Mouse (Mus musculus) hindbrain, embryonic 16.5 days (tissue): ENCODE measurements around the gene Schip1. TPM values are rescaled to one million over a fixed set of nuclear protein-coding genes. Genes with fewer than 3 reads are reported as not detected.
A peak's percentile ranks its signal among the peaks of the same experiment; 100 is the strongest.

ENCODE experiments used
- ATAC-seq: fragments of 200-750 bp; cut with Nextera tagmentation; 2 replicates; pipeline ENCODE4 v1.8.0; 2017; ENCODE audit warnings: moderate TSS enrichment, moderate library complexity
- H3K27ac ChIP-seq: fragments of 300-500 bp; sonication (generic); 2 replicates; pipeline ENCODE4 v1.5.1; 2014; ENCODE audit warnings: low read depth, mild to moderate bottlenecking, control low read depth, low read length, moderate library complexity
- H3K27me3 ChIP-seq: fragments of 300-500 bp; sonication (generic); replicated peaks from 2 replicates; pipeline ENCODE4 v1.6.1; 2014; ENCODE audit warnings: low read length; ENCODE audit not compliant: control insufficient read depth, insufficient read depth
- H3K36me3 ChIP-seq: fragments of 300-500 bp; sonication (generic); 2 replicates; pipeline ENCODE4 v1.6.1; 2014; ENCODE audit warnings: mild to moderate bottlenecking, low read length, moderate library complexity, mixed read lengths; ENCODE audit not compliant: control insufficient read depth, insufficient read depth
- H3K4me1 ChIP-seq: fragments of 300-500 bp; sonication (generic); 2 replicates; pipeline ENCODE4 v1.6.1; 2014; ENCODE audit warnings: low read depth, low read length; ENCODE audit not compliant: control insufficient read depth, insufficient read depth
- H3K4me2 ChIP-seq: fragments of 300-500 bp; sonication (generic); 2 replicates; pipeline ENCODE4 v1.6.1; 2014; ENCODE audit warnings: mild to moderate bottlenecking, low read length, control low read depth, moderate library complexity
- H3K4me3 ChIP-seq: fragments of 300-500 bp; sonication (generic); 2 replicates; pipeline ENCODE4 v1.5.1; 2014; ENCODE audit warnings: mild to moderate bottlenecking, low read length, control low read depth, moderate library complexity
- H3K9ac ChIP-seq: fragments of 300-500 bp; sonication (generic); 2 replicates; pipeline ENCODE4 v1.6.1; 2014; ENCODE audit warnings: low read depth, mild to moderate bottlenecking, control low read depth, low read length, moderate library complexity
- H3K9me3 ChIP-seq: fragments of 300-500 bp; sonication (generic); 2 replicates; pipeline ENCODE4 v1.6.1; 2014; ENCODE audit warnings: mild to moderate bottlenecking, low read length, moderate library complexity; ENCODE audit not compliant: control insufficient read depth
- WGBS: fragments of 180-500 bp; shearing (Covaris S2); extraction: QIAGEN DNeasy Blood & Tissue Kit; methylation state at CpG from one replicate; pipeline ENCODE4 v1.1.7; 2014; 5-methylcytosine and 5-hydroxymethylcytosine counted together
- polyA plus RNA-seq: library from polyadenylated mRNA; unstranded; fragments of >200 nt; fragmentation: Nextera tagmentation; extraction: Ambion mirVana; gene quantifications from 2 replicates; pipeline ENCODE4 v1.2.1, GENCODE M21; 2015

The Schip1 gene
- polyA plus RNA-seq, 1 experiment from 2014 or later, result 157 TPM

GRCm38 (mm10) chr3:68243239-68243638 is 178.6 kb downstream of the Schip1 start:
- no peak for ATAC-seq
- Histone ChIP-seq H3K36me3 (no peaks in the 10 kb centered on the region), H3K27me3 (no peaks in the 10 kb centered on the region), H3K4me1 (no peaks in the 10 kb centered on the region; the same call in 1 of the 2 replicates), H3K27ac (no peak overlapping the region), H3K9ac (no peak overlapping the region), H3K9me3 (no peaks in the 10 kb centered on the region), H3K4me3 (no peak overlapping the region), H3K4me2 (no peak overlapping the region)
- 75% methylated on average over 3 of the region's 3 CpGs for WGBS

DNA sequence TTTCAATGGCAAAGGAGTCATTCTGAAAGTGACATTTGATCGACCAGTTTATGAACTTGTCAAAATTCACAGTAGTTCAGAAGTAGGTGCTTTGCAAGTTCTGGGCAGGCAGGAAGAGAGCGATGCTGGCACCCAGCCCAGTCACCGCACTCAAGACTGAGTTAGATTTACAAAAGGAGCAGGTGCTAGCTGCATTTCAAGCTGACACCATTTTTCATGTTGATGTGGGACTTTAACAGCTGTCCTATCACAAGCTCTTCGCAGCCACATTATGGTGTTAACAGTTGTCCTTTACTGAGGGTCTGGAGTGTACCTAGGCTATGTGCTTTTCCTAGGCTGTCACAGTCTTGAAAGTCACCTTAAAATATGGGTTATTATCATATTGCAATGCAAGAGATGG is 181.6 kb downstream of the Schip1 start:
- no peak for ATAC-seq
- Histone ChIP-seq H3K4me1 (no peaks in the 10 kb centered on the region; the same call in 1 of the 2 replicates), H3K36me3 (no peaks in the 10 kb centered on the region), H3K9ac (no peak overlapping the region), H3K27me3 (no peaks in the 10 kb centered on the region), H3K27ac (no peak overlapping the region), H3K4me3 (no peak overlapping the region), H3K4me2 (no peak overlapping the region), H3K9me3 (no peaks in the 10 kb centered on the region)
- 57% methylated on average over 4 of the region's 4 CpGs for WGBS

- H3K27me3 ChIP-seq, result no peaks in the 10 kb centered on the region
- H3K9ac ChIP-seq, result no peak overlapping the region
- no peak overlapping the region for H3K4me3 ChIP-seq
- no peaks in the 10 kb centered on the region for H3K9me3 ChIP-seq
- WGBS, result 61% methylated on average over 2 of the region's 2 CpGs
- no peak overlapping the region for H3K4me2 ChIP-seq
- H3K4me1 ChIP-seq, result no peaks in the 10 kb centered on the region; the same call in 1 of the 2 replicates
- ATAC-seq, result no peak
- no peaks in the 10 kb centered on the region for H3K36me3 ChIP-seq
- no peak overlapping the region for H3K27ac ChIP-seq
These were observed 186.0 kb downstream of the Schip1 start for GRCm38 (mm10) chr3:68250589-68250988.

GRCm38 (mm10) chr3:68252335-68252734 is 187.7 kb downstream of the Schip1 start:
- Histone ChIP-seq H3K36me3 (no peaks in the 10 kb centered on the region), H3K4me2 (no peak overlapping the region), H3K4me3 (no peak overlapping the region), H3K9me3 (no peaks in the 10 kb centered on the region), H3K27me3 (no peaks in the 10 kb centered on the region), H3K4me1 (no peaks in the 10 kb centered on the region), H3K27ac (no peak overlapping the region), H3K9ac (no peak overlapping the region)
- 57% methylated on average over 1 of the region's 1 CpGs for whole genome bisulfite sequencing
- ATAC-seq, result no peak

DNA sequence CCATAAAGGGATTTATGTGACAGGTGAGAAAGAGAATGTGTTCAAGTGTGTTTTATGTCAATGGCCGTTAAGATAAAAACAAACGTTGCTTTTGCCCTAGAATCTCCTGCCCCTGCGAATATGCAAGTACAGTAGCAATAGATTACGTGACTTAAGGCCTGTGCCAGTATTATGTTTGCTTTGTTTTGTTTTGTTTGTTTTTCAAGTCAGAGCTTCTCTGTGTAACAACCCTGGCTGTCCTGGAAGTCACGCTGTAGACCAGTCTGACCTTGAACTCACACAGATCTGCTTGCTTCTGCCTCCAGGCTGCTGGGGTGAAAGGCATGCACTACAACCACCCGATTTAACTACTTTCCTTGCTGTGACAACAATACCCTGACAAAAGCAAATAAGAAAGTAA is 197.7 kb downstream of the Schip1 start:
- Histone ChIP-seq H3K4me2 (no peak overlapping the region), H3K9me3 (no peaks in the 10 kb centered on the region), H3K27ac (no peak overlapping the region), H3K4me1 (no peaks in the 10 kb centered on the region), H3K9ac (no peak overlapping the region), H3K27me3 (no peaks in the 10 kb centered on the region), H3K36me3 (no peaks in the 10 kb centered on the region), H3K4me3 (no peak overlapping the region)
- no peak for ATAC-seq
- 75% methylated on average over 6 of the region's 6 CpGs for WGBS

DNA sequence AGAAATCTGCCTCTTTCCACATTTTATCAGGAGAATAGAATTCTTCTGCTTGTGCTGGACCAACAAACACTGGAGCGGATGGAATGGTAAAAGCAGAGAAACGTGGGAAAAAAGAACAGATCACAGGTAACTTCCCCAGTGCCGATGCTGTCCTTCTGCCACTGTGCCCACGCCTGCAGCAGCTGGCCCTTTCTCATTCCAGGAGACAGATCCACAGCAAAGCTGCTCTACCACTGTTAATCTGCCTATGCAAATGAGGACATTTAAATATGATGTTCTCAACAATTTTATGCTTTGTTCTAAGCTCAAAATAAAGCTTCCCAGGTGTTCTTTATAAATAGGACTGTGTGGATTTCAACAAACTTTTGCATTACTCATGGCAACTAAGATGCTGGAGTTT is 203.3 kb downstream of the Schip1 start:
- 94% methylated on average over 4 of the region's 4 CpGs for WGBS

GRCm38 (mm10) chr3:68269251-68269650 is 204.6 kb downstream of the Schip1 start:
- Histone ChIP-seq H3K9ac (no peak overlapping the region), H3K4me2 (no peak overlapping the region), H3K4me3 (no peak overlapping the region), H3K9me3 (no peaks in the 10 kb centered on the region), H3K4me1 (peaks cover 4% of the 10 kb centered on the region; the same call in 1 of the 2 replicates), H3K27me3 (no peaks in the 10 kb centered on the region), H3K36me3 (no peaks in the 10 kb centered on the region), H3K27ac (no peak overlapping the region)
- ATAC-seq, result peak; percentile 49; the same call in 1 of the 2 replicates
- WGBS, result 55% methylated on average over 4 of the region's 4 CpGs

More for the DNA sequence above, 203.3 kb downstream of the Schip1 start:
- H3K27ac ChIP-seq, result no peak overlapping the region
- H3K9ac ChIP-seq, result no peak overlapping the region
- no peaks in the 10 kb centered on the region for H3K27me3 ChIP-seq
- H3K9me3 ChIP-seq, result no peaks in the 10 kb centered on the region
- H3K4me2 ChIP-seq, result no peak overlapping the region
- peaks cover 4% of the 10 kb centered on the region; the same call in 1 of the 2 replicates for H3K4me1 ChIP-seq
- no peak overlapping the region for H3K4me3 ChIP-seq
- H3K36me3 ChIP-seq, result no peaks in the 10 kb centered on the region
- ATAC-seq, result no peak

GRCm38 (mm10) chr3:68270246-68270645 is 205.6 kb downstream of the Schip1 start:
- Histone ChIP-seq H3K27me3 (no peaks in the 10 kb centered on the region), H3K4me3 (no peak overlapping the region), H3K4me2 (no peak overlapping the region), H3K36me3 (no peaks in the 10 kb centered on the region), H3K9ac (no peak overlapping the region), H3K9me3 (no peaks in the 10 kb centered on the region), H3K4me1 (peaks cover 4% of the 10 kb centered on the region; the same call in 1 of the 2 replicates), H3K27ac (no peak overlapping the region)
- peak; percentile 77; the same call in 1 of the 2 replicates for ATAC-seq
- 53% methylated on average over 6 of the region's 6 CpGs for WGBS

DNA sequence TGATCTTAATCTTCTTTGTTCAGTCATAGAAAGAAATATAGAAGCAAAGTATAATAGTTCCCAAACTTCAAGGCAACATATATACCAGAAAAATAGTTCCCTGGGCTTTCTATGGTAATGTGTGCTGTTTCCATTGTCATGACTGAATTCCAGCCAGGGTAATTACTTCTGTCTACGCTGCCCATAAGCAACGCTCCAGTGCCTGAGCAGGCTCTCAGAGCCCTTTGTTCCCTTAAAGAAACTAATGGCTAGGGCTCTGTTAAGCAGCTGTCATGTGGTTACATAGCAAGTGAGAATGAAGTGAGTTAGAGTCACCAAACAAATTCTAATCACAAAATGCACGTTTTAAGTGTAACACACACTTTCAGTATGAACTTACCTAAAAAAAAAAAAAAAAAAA is 206.9 kb downstream of the Schip1 start:
- no peak overlapping the region for H3K4me3 ChIP-seq

DNA sequence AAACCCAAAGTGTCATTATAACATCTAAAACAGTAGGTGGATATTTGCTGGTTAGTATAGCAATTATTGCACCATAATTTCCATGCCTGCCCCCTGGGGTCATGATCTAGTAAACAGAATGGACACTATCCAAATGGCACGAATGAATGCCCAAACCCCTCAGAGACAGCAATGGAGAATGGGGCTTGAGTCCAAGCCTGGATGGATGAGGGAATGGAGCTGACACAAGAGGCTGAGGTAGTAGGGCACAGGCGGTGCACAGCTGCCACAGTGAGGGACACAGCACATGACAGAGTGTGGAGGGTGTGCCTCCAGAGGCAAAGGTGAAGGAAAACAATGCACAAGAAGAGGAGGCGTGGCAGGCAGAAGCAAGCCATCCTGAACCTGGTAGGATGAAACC is 207.3 kb downstream of the Schip1 start:
- Histone ChIP-seq H3K4me2 (no peak overlapping the region), H3K36me3 (no peaks in the 10 kb centered on the region), H3K9ac (no peak overlapping the region), H3K27ac (no peak overlapping the region), H3K27me3 (no peaks in the 10 kb centered on the region), H3K4me1 (peaks cover 4% of the 10 kb centered on the region; the same call in 1 of the 2 replicates), H3K9me3 (no peaks in the 10 kb centered on the region), H3K4me3 (no peak overlapping the region)
- 39% methylated on average over 3 of the region's 3 CpGs for WGBS
- ATAC-seq, result no peak

More for the DNA sequence above, 206.9 kb downstream of the Schip1 start:
- 27% methylated on average over 3 of the region's 3 CpGs for WGBS
- no peaks in the 10 kb centered on the region for H3K36me3 ChIP-seq
- ATAC-seq, result peak; percentile 34; the same call in 1 of the 2 replicates
- H3K9me3 ChIP-seq, result no peaks in the 10 kb centered on the region
- peaks cover 4% of the 10 kb centered on the region; the same call in 1 of the 2 replicates for H3K4me1 ChIP-seq
- H3K27ac ChIP-seq, result no peak overlapping the region
- H3K27me3 ChIP-seq, result no peaks in the 10 kb centered on the region
- H3K4me2 ChIP-seq, result no peak overlapping the region
- H3K9ac ChIP-seq, result no peak overlapping the region
